Mouse (Mus musculus) urinary bladder, postnatal 14 days (tissue): ENCODE measurements at regions not wholly inside any gene's neighbourhood (a gene's known extent, or its start where the extent isn't known, plus 50 kb on each side); places are given as distances from the start of the nearest gene placed in this dataset.

ENCODE experiments used
- DNase-seq: peaks from one replicate; pipeline ENCODE4 v3.0.0; 2021; ENCODE audit warnings: low spot score

DNA sequence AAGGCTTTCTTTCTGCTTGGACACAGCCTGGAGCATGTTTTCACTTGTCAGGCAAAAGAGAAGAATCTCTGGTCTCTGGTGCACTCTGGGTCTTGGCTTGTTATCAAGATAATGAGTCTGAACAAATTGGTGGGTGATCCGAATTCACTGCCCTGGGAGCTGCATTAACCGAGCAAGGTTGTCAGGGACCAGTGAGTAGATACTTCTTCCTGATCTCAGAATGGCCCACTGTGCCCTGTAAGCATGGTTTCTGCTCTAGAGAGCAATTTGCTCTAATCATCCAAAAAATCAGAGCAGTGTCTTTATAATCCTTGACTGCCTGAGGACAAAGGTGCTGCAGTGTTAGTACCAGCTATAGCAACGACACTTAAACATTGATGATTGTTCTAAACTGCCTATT is 97.2 kb upstream of the 1500015O10Rik start:
- DNase-seq, result no peak

DNA sequence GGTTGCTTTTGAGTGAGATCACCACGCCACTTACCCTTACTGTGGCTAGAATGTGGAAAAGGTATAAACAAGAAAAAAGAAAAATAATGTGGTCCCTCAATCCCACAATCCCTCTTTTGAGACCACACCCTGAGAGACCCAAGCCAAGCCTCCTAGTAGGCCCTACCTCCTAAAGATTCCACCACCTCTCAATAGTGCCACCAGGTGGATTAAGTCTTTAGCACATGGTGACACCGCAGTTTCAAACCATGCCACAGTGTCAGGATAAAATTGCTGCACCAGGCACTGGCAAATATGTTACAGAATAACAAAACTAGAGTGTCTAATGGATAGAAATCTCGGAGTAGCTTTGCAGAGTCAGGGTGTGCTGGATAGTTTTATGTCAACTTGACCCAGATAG is 94.7 kb upstream of the 1500015O10Rik start:
- DNase-seq, result peak; percentile 5

DNA sequence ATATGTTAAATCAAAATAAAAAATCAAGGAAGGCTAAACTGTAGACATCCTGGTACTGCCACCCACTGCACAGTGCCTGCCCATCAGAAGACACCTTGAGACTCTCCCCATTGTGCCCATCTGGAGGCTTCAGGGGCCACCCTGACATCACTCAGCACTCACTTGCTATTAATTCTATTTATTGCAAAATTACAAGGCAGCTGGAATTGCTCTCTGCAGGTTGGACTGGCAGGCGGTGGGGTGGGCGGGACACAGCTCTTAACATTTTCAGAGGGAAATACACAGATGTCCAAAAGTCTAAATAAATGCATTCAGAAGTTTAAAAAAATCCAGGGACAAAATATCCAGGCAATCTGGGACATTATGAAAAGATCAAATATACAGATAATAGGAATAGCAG is 92.4 kb upstream of the 1500015O10Rik start:
- no peak for DNase-seq

DNA sequence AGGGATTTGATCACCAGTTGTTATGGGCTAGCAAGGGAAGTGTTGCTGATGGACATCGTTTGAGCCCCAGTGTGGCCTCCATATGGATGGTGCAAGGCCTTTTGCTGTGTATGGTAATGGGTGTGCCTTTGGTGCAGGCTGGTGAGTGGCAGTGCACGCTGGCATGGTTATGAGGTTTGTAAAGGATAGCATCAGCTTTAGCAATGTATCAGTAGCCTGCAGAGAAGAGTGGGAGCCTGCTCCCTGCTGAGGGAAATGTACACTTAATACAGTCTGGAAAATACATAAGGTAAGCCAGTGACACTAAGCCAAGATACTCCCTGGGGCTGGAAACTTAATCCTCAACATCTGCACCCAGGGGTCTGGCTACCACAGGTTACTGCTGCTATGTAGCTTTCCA is 58.4 kb upstream of the 1500015O10Rik start:
- DNase-seq, result no peak
